Mouse (Mus musculus) lung, postnatal 0 days (tissue): ENCODE results near the gene Slc38a2.

Experiments
- CTCF ChIP-seq: IDR thresholded peaks from 2 replicates; pipeline ENCODE4 v1.5.1; 2016; ENCODE audit warnings: antibody characterized with exemption, mild to moderate bottlenecking
- EP300 ChIP-seq: IDR thresholded peaks from 2 replicates; pipeline ENCODE4 v1.6.1; 2016; ENCODE audit warnings: antibody characterized with exemption, mild to moderate bottlenecking, control low read depth

DNA sequence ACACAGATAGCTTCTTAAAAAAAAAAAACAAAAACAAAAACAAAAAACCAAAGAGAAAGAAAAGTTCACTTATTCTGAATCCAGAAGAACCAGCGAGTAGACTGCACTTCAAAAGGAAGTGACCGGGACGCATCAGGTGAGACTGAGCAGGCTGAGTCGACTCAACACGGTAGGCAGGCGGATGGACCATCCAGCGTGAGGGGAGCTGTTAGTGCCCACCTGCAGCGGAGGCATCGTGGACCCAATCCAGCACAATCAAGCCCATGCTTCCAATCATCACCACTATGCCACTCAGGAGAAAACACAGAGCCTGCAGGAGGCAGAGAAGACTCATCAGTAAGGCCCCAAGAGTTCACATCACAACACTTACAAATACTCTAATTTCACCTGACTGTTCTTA, 9.6 kb downstream of the Slc38a2 start:
- no peak for TF ChIP-seq EP300
- no peak for TF ChIP-seq CTCF
